Mouse (Mus musculus): ENCODE measurements around the gene Panx1.

Panx1 gene

GRCm38 (mm10) chr9:15045084-15045669, at the start of gene Panx1:
Gene Panx1, minus strand, starts transcription at chr9:15045478.
- DNase-seq (ENCODE audit: low read depth, low spot score) = no peak

- DNase-seq (ENCODE audit: low read depth, low spot score) = no peak
Measured at GRCm38 (mm10) chr9:15068686-15069295, 23.5 kb upstream of the Panx1 start.

DNA sequence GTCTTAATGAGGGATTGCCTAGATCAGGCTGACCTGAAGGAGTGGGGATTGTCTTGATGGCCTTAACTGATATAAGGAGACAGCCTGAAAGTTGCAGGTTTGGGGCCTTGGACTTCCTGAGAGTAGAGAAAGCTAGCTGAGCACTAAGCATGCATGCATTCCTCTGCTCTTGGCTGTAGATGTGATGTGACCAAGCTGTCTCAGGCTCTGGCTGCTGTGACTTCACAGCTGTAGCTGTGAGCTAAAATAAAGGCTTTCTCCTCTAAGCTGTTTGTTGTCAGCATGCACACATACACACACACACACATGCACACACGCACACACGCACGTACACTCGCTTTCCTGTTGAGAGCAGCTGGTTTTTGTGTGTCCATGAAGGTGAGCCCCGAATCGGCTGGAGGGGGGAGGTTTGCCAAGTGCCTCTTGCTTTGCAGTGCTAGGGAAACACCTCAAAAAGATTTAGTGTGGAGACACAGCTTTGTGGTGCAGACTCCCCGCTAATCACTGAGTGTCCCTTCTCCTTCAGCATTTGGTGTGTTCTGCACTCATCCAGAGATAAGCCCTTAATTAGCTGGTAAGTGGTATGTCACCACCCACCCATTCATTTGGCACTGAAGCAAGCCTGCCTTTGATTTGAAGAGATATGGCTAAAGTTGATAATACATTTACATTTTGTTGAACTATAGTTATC, 22.9 kb upstream of the Panx1 start:
- DNase-seq (ENCODE audit: low read depth, low spot score) = no peak

GRCm38 (mm10) chr9:15064176-15064575, 18.9 kb upstream of the Panx1 start:
- DNase-seq (ENCODE audit: low read depth, low spot score) = no peak

- no peak for DNase-seq (ENCODE audit: low read depth, low spot score)
Measured at GRCm38 (mm10) chr9:15060847-15061246, 15.6 kb upstream of the Panx1 start.

- no peak for DNase-seq (ENCODE audit: low read depth, low spot score)
Measured at GRCm38 (mm10) chr9:15060026-15060425, 14.7 kb upstream of the Panx1 start.

DNA sequence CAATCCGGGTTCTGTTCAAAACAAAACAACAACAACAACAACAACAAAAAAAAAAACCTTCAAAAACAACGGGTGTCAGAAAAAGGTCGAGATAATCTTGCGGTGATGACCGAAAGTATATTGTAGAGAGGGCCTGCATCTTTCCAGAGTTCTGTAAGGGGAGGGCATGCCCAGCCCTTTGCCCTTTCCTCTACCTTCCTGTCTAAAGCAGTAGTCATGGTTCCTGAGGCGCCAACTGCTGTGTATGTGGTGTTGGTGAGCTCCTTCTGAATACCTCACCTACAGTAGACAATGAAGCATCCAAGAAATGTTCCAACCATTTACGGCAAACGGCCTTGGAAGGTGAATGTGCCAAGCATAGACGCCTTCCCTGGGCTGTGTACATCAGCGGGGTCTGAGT, 462 bp upstream of the Panx1 start:
- no peak for DNase-seq (ENCODE audit: low read depth, low spot score)

- DNase-seq (ENCODE audit: low read depth, low spot score) = no peak
Measured at GRCm38 (mm10) chr9:15044391-15045083, 741 bp downstream of the Panx1 start.

GRCm38 (mm10) chr9:15041556-15041955, 3.7 kb downstream of the Panx1 start:
- DNase-seq (ENCODE audit: low read depth, low spot score) = no peak

DNA sequence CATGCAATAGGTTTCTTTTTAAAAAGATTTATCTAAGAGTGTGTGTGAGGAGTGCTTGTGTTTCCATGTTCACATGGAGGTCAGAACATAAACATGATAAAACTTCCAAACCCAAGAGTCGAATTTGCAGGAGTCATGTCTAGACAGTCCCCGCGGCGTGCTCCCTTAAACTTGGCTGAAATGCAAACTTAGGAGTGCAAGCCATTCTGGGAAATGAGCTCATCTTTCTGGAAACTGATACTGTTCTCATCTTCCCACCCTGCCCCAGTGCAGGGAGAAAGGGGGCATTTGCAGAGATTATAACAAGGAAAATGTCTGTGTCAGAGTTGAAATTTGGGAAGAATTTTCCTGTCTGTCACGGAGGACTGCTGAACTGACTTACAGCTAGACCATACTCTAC, 5.4 kb downstream of the Panx1 start:
- DNase-seq (ENCODE audit: low read depth, low spot score) = no peak

DNA sequence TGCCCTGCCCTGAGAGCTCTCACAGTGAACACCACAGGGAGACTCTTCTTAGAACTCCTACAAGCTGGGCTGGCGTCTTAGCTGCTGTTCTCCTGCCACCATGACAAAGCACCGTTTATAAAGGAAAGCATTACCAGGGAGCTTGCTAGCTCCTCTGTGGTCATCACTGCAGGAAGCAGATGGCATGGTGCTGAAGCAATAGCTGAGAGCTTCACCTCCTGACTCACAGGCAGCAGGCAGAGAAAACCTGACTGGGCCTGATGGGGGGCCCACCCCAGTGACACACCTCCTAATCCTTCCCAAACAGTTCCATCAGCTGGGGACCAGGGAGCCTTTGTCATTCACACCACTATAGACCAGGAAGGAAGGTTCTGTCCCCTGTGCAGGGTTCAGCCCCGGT, 7.6 kb downstream of the Panx1 start:
- no peak for DNase-seq (ENCODE audit: low read depth, low spot score)

DNA sequence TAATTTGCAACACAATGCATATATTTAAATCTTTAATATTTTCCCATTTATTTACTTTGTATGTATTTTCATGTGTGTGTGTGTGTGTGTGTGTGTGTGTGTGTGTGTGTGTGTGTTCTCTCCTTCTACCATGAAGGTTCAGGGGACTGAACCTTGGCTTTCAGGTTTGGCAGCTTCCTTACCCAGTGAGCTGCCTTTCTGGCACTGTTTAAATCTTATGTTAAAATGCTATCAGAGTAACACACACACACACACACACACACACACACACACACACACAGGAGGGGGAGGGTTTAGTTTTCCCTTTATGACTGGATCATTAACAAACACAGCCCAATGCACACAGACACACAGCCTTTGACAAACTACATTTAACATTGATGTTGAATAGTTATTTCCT, 8.0 kb downstream of the Panx1 start:
- DNase-seq (ENCODE audit: low read depth, low spot score) = no peak

GRCm38 (mm10) chr9:15036807-15037206, 8.5 kb downstream of the Panx1 start:
- DNase-seq (ENCODE audit: low read depth, low spot score) = no peak

- DNase-seq (ENCODE audit: low read depth, low spot score) = no peak
Measured at GRCm38 (mm10) chr9:15036405-15036804, 8.9 kb downstream of the Panx1 start.

- DNase-seq (ENCODE audit: low read depth, low spot score) = no peak
Measured at GRCm38 (mm10) chr9:15035979-15036378, 9.3 kb downstream of the Panx1 start.

DNA sequence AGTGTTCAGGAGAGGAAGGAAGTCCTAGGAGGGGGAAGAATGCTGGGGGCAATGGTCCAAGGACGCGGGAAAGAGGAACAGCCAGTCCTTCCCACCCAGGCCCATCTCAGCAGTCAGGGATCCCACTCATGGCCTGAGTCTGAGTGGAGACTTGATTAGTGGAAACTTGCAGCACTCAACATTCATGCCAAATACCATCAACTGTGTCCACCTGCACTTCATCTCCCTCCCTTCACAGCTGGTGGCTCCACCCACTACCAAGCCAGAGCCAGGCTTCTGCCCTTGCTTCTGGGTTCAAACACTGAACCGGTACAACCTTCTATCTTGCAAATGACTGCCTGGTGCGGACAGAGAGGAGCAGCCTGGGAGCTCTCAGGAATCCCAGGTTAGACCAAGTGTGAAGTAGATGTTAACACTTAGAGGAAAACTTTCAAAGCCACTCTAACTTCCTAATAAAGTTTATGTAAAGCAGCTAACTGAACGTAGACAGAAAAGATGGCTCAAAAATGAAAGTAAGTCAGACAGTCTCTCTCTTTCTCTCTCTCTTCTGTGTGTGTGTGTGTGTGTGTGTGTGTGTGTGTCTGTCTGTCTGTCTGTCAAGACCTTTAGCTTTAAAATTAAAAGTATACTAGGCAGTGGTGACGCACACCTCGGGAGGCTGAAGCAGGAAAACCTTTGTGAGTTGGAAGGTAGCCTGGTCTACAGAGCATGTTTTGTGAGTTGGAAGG, 10.6 kb downstream of the Panx1 start:
- no peak for DNase-seq (ENCODE audit: low read depth, low spot score)

DNA sequence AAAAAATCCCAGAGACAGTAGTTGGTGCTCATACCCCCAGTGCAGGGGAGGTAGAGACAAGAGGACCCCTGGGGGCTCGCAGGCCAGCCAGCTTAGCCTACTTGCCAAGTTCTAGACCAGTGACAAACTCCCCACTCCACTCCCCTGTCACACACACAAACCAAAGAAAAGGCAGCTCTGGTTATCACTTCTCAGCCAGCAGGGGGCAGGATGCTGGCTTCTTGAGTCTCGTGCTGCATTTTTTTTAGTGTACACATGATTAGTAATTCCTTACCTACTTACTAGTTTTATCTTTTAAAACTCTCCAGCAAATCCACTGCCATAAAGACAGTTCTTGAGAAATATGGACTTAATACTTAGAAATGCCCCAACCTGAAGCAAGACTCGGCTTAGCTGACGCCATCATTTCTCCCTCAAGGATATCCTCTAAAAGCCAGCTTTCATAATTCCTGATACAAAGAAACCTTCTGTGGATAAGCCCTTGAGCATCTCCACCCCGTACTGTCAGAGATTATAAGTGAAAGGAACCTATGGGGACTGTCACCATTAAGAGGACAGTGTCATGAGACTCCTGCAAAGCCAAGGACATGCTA, 11.6 kb downstream of the Panx1 start:
- no peak for DNase-seq (ENCODE audit: low read depth, low spot score)

GRCm38 (mm10) chr9:15032797-15033196, 12.5 kb downstream of the Panx1 start:
- no peak for DNase-seq (ENCODE audit: low read depth, low spot score)

GRCm38 (mm10) chr9:15030771-15031170, 14.5 kb downstream of the Panx1 start:
- no peak for DNase-seq (ENCODE audit: low read depth, low spot score)

DNA sequence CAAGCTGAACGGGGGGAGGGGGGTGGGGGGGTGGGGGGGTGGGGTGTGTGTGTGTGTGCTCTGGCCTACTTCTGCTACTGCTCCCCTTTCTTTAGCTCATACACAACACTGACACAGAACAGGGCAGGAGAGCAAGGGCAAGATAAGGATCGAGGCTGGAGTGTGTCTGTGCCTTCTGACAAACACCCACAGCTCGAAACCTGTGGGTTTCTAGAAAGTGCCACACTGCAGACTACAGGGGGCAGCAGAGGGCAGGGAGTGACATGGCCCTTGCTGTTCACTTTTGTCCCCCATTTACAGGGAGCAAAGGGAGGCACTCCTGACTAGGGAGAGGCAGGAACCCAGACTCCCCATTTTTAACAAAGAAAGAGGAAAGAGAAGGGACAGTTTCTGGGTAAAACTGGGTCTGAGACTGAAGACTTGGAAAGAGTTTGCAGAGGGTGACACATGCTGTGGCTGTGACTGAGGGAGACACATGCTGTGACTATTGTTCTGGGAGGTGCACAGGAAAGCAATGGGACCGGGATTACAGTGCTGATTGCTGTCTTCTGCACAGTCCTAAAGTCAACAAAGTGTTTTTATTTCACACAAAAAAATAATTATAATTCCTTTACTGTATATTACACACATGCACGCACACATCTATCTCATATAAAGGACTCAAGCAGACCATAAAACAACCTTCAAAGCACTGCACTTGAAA, 16.1 kb downstream of the Panx1 start:
- DNase-seq (ENCODE audit: low read depth, low spot score) = no peak

DNA sequence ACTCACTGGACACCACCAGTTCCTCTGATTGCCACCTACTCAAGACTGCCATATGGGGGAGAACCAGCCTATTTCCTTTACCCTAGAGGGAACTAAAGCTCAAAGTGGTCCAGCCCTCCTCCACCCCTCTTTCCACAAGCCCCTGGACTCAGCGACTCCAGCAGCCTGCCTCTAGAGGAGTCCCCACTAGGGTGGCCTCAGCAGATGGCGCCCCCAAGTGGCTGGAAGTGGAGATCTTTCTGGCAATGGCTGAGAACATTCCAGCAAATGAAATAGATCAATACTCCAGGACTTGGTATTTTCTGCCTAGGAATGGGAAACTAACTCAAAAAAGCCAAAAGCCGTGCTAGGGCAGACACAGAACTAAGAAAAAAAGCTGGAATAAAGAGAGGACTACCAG, 17.6 kb downstream of the Panx1 start:
- DNase-seq (ENCODE audit: low read depth, low spot score) = no peak
